Mouse (Mus musculus) embryonic facial prominence, embryonic 14.5 days (tissue): Measurements from ENCODE around the gene Rin1. TPM values are rescaled to one million over a fixed set of nuclear protein-coding genes. Genes with fewer than 3 reads are reported as not detected.
"Not testable (repeated sequence)": the region's sequence is repeated elsewhere in the genome, so short reads cannot be mapped to it uniquely, and the experiment has no call there.

Experiments
- ATAC-seq: fragments of 200-750 bp; cut with Nextera tagmentation; 2 replicates; pipeline ENCODE4 v1.8.0; 2017; ENCODE audit warnings: low read depth, moderate number of reproducible peaks, moderate TSS enrichment
- DNase-seq: peaks from one replicate; pipeline ENCODE4 v3.0.0-alpha.2; 2015; ENCODE audit warnings: low spot score
- H3K27ac ChIP-seq: fragments of 300-500 bp; sonication (generic); replicated peaks from 2 replicates; pipeline ENCODE4 v1.5.1; 2014; ENCODE audit warnings: low read depth, mild to moderate bottlenecking, low read length, moderate library complexity
- H3K27me3 ChIP-seq: fragments of 300-500 bp; sonication (generic); replicated peaks from 2 replicates; pipeline ENCODE4 v1.6.1; 2014; ENCODE audit warnings: low read length; ENCODE audit not compliant: control insufficient read depth, insufficient read depth
- H3K36me3 ChIP-seq: fragments of 300-500 bp; sonication (generic); 2 replicates; pipeline ENCODE4 v1.6.1; 2014; ENCODE audit warnings: low read length, mixed read lengths; ENCODE audit not compliant: control insufficient read depth, insufficient read depth
- H3K4me1 ChIP-seq: fragments of 300-500 bp; sonication (generic); 2 replicates; pipeline ENCODE4 v1.6.1; 2014; ENCODE audit warnings: antibody characterized with exemption, low read length; ENCODE audit not compliant: control insufficient read depth, insufficient read depth
- H3K4me2 ChIP-seq: fragments of 300-500 bp; sonication (generic); 2 replicates; pipeline ENCODE4 v1.6.1; 2014; ENCODE audit warnings: low read depth, mild to moderate bottlenecking, low read length, moderate library complexity, mixed read lengths
- H3K4me3 ChIP-seq: fragments of 300-500 bp; sonication (generic); 2 replicates; pipeline ENCODE4 v1.5.1; 2014; ENCODE audit warnings: low read depth, mild to moderate bottlenecking, low read length
- H3K9ac ChIP-seq: fragments of 300-500 bp; sonication (generic); 2 replicates; pipeline ENCODE4 v1.6.1; 2014; ENCODE audit warnings: low read depth, mild to moderate bottlenecking, low read length, moderate library complexity, mixed read lengths
- H3K9me3 ChIP-seq: fragments of 300-500 bp; sonication (generic); 2 replicates; pipeline ENCODE4 v1.6.1; 2016; ENCODE audit warnings: low read length; ENCODE audit not compliant: control insufficient read depth
- WGBS: fragments of 180-500 bp; shearing (Covaris S2); extraction: QIAGEN DNeasy Blood & Tissue Kit; methylation state at CpG from one replicate; pipeline ENCODE4 v1.1.7; 2014; 5-methylcytosine and 5-hydroxymethylcytosine counted together
- polyA plus RNA-seq: library from polyadenylated mRNA; unstranded; fragments of >200 nt; fragmentation: Nextera tagmentation; extraction: Ambion mirVana; gene quantifications from 2 replicates; pipeline ENCODE4 v1.2.1, GENCODE M21; 2014

The Rin1 gene
- polyA plus RNA-seq, 1 experiment from 2014 or later = 3.0 TPM

- no peaks in the 10 kb centered on the region for H3K36me3 ChIP-seq
- ATAC-seq (no peak), DNase-seq (no peak)
- H3K9me3 ChIP-seq = no peaks in the 10 kb centered on the region
- 72% methylated on average over 14 of the region's 18 CpGs for WGBS
- no peak overlapping the region for H3K4me2 ChIP-seq
- no peak overlapping the region for H3K9ac ChIP-seq
- peaks cover 62% of the 10 kb centered on the region for H3K27me3 ChIP-seq
- no peak overlapping the region for H3K27ac ChIP-seq
- H3K4me1 ChIP-seq = no peaks in the 10 kb centered on the region
- no peak overlapping the region for H3K4me3 ChIP-seq
Observed at GRCm38 (mm10) chr19:5082005-5082404, 31.7 kb downstream of the Rin1 start.

GRCm38 (mm10) chr19:5082596-5082995 lies 32.3 kb downstream of the Rin1 start:
- no peaks in the 10 kb centered on the region for H3K9me3 ChIP-seq
- DNase-seq (no peak), ATAC-seq (no peak)
- peaks cover 4% of the 10 kb centered on the region; the same call in 1 of the 2 replicates for H3K4me1 ChIP-seq
- H3K27me3 ChIP-seq = peaks cover 62% of the 10 kb centered on the region
- 70% methylated on average over 22 of the region's 24 CpGs for WGBS
- H3K36me3 ChIP-seq = no peaks in the 10 kb centered on the region
- no peak overlapping the region for H3K4me2 ChIP-seq
- no peak overlapping the region for H3K4me3 ChIP-seq
- no peak overlapping the region for H3K9ac ChIP-seq
- H3K27ac ChIP-seq = no peak overlapping the region

GRCm38 (mm10) chr19:5083961-5084833 lies 33.9 kb downstream of the Rin1 start:
- H3K27ac ChIP-seq = no peak overlapping the region
- peaks cover under 1% of the 10 kb centered on the region; the same call in 1 of the 2 replicates for H3K36me3 ChIP-seq
- no peaks in the 10 kb centered on the region for H3K9me3 ChIP-seq
- H3K4me3 ChIP-seq = peak overlapping the region; percentile 49
- peaks cover 7% of the 10 kb centered on the region; the same call in 1 of the 2 replicates for H3K4me1 ChIP-seq
- peaks cover 62% of the 10 kb centered on the region for H3K27me3 ChIP-seq
- H3K4me2 ChIP-seq = peak overlapping the region; percentile 83; the same call in 1 of the 2 replicates
- 59% methylated on average over 3 of the region's 3 CpGs for WGBS
- no peak overlapping the region; the same call in 1 of the 2 replicates for H3K9ac ChIP-seq
- no peak for ATAC-seq
- no peak for DNase-seq

GRCm38 (mm10) chr19:5084834-5085144 lies 34.5 kb downstream of the Rin1 start:
- ATAC-seq = no peak
- DNase-seq = no peak
- H3K27me3 ChIP-seq = peaks cover 62% of the 10 kb centered on the region
- no peak overlapping the region for H3K27ac ChIP-seq
- peak overlapping the region; percentile 83 for H3K4me2 ChIP-seq
- H3K4me1 ChIP-seq = peaks cover 10% of the 10 kb centered on the region; the same call in 1 of the 2 replicates
- H3K9ac ChIP-seq = peak overlapping the region; percentile 61; the same call in 1 of the 2 replicates
- 8% methylated on average over 7 of the region's 15 CpGs for WGBS
- peaks cover 6% of the 10 kb centered on the region; the same call in 1 of the 2 replicates for H3K36me3 ChIP-seq
- peak overlapping the region; percentile 49 for H3K4me3 ChIP-seq
- H3K9me3 ChIP-seq = no peaks in the 10 kb centered on the region

GRCm38 (mm10) chr19:5085145-5085863 lies 35.0 kb downstream of the Rin1 start, which contains the start of gene Tmem151a:
Tmem151a (minus strand) TSS chr19:5085531.
- Histone ChIP-seq H3K36me3 (peaks cover 11% of the 10 kb centered on the region), H3K27ac (no peak within 1 kb of the TSS), H3K9me3 (no peaks in the 10 kb centered on the region), H3K4me3 (peak within 1 kb of the TSS; percentile 49), H3K27me3 (peaks cover 62% of the 10 kb centered on the region), H3K4me1 (peaks cover 10% of the 10 kb centered on the region; the same call in 1 of the 2 replicates), H3K4me2 (peak within 1 kb of the TSS; percentile 83), H3K9ac (peak within 1 kb of the TSS; percentile 61)
- no peak for DNase-seq
- ATAC-seq = no peak
- 1% methylated on average over 22 of the region's 69 CpGs for WGBS

GRCm38 (mm10) chr19:5086533-5086932 lies 36.3 kb downstream of the Rin1 start:
- WGBS = 52% methylated on average over 4 of the region's 4 CpGs
- peaks cover 50% of the 10 kb centered on the region for H3K27me3 ChIP-seq
- not testable (repeated sequence) for H3K9me3 ChIP-seq, H3K4me3 ChIP-seq, H3K4me1 ChIP-seq, H3K9ac ChIP-seq, DNase-seq, H3K4me2 ChIP-seq, H3K27ac ChIP-seq, ATAC-seq
- peaks cover 23% of the 10 kb centered on the region for H3K36me3 ChIP-seq

GRCm38 (mm10) chr19:5087884-5088728 lies 37.8 kb downstream of the Rin1 start, which contains the start of gene Yif1a:
Yif1a (plus strand) TSS chr19:5088538.
- H3K4me2 ChIP-seq = peak within 1 kb of the TSS; percentile 85
- H3K4me1 ChIP-seq = peaks cover 10% of the 10 kb centered on the region; the same call in 1 of the 2 replicates
- H3K9ac ChIP-seq = peak within 1 kb of the TSS; percentile 78
- peak within 1 kb of the TSS; percentile 78 for H3K27ac ChIP-seq
- 1% methylated on average over 57 of the region's 58 CpGs for WGBS
- DNase-seq (peak; percentile 100), ATAC-seq (peak; percentile 94)
- no peaks in the 10 kb centered on the region for H3K9me3 ChIP-seq
- peak within 1 kb of the TSS; percentile 77 for H3K4me3 ChIP-seq
- H3K36me3 ChIP-seq = peaks cover 39% of the 10 kb centered on the region
- H3K27me3 ChIP-seq = peaks cover 34% of the 10 kb centered on the region

- peaks cover 46% of the 10 kb centered on the region for H3K36me3 ChIP-seq
- no peak for DNase-seq
- no peaks in the 10 kb centered on the region for H3K9me3 ChIP-seq
- H3K9ac ChIP-seq = peak overlapping the region; percentile 78
- H3K27ac ChIP-seq = no peak overlapping the region
- peaks cover 22% of the 10 kb centered on the region for H3K27me3 ChIP-seq
- H3K4me2 ChIP-seq = peak overlapping the region; percentile 85
- WGBS = 97% methylated on average over 4 of the region's 4 CpGs
- peak overlapping the region; percentile 77 for H3K4me3 ChIP-seq
- no peak for ATAC-seq
- peaks cover 10% of the 10 kb centered on the region for H3K4me1 ChIP-seq
Observed at GRCm38 (mm10) chr19:5089324-5089723, 39.0 kb downstream of the Rin1 start.
